Mouse (Mus musculus): Measurements from ENCODE around the gene Rbpj.

GRCm38 (mm10) chr5:53691577-53691976 is 225.6 kb downstream of the Rbpj start:
- TF ChIP-seq CTCF (IDR thresholded peaks at IDR 0.05; ENCODE audit: low read depth) (no peak), EP300 (IDR thresholded peaks at IDR 0.05; ENCODE audit: low read depth) (no peak)
